Mouse (Mus musculus): Measurements from ENCODE around the gene Fkbp4. TPM values are rescaled to one million over a fixed set of nuclear protein-coding genes. Genes with fewer than 3 reads are reported as not detected.
"Not testable (repeated sequence)": the region's sequence is repeated elsewhere in the genome, so short reads cannot be mapped to it uniquely, and the experiment has no call there.

The Fkbp4 gene
- total RNA-seq, 2 experiments from 2014 or later: 34.6 to 95.7 TPM

GRCm38 (mm10) chr6:128399421-128400185 lies 38.9 kb downstream of the Fkbp4 start:
- no peak for ATAC-seq (ENCODE audit: poor library complexity, severe bottlenecking)

DNA sequence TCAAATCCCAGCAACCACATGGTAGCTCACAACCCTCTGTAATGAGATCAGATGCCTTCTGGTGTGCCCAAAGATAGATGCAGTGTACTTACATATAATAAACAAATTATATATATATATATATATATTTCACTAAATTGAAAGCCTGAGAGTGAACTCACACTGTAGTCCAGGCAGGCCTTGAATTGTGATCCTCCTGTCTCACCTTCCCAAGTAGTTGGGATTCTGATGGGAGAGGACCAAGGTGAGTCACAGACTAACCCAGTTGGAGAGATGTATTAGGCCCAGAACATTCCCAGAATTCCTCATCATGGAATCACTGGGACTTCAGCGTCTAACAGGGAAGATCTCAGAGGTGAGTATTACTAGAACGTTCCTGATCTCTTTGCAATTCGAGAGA lies 39.5 kb downstream of the Fkbp4 start, which contains the start of gene Nrip2:
Gene Nrip2 (plus strand): TSS at position 301 of the 400 bp plus-strand sequence.
- ATAC-seq (ENCODE audit: poor library complexity, severe bottlenecking): no peak

DNA sequence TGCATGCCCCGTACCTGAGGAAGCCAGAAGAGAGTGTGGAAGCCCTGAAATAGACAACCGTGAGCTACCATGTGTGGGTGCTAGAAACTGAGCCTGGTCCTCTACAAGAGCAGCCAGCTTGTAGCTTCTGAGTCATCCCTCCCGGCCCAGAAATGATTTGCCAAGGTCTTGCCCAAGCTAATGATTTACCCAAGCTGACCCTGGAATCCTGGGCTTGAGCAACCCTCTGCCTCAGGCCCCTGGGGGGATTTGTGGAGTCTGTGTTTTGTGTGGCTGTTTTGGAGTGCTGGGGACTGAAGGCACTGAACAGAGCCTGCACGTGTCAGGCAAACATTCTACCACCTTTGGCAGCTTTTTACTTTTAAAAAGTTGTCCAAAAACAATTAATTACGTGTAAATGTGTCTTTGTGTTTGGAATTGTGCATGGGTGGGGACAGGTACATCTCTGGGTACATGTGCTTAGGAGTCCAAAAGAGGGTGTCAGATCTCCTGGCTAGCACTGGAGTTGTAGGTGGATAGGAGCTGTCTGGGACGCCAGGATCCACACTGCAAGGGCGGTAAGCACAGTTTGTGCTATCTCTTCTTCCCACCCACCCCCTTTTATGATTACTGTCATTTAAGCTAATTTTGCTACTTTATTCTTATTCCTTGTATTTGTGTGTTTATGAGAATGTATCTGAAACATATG lies 40.8 kb downstream of the Fkbp4 start:
- no peak for ATAC-seq (ENCODE audit: poor library complexity, severe bottlenecking)

GRCm38 (mm10) chr6:128390683-128391082 lies 47.8 kb downstream of the Fkbp4 start:
- ATAC-seq (ENCODE audit: poor library complexity, severe bottlenecking): no peak

DNA sequence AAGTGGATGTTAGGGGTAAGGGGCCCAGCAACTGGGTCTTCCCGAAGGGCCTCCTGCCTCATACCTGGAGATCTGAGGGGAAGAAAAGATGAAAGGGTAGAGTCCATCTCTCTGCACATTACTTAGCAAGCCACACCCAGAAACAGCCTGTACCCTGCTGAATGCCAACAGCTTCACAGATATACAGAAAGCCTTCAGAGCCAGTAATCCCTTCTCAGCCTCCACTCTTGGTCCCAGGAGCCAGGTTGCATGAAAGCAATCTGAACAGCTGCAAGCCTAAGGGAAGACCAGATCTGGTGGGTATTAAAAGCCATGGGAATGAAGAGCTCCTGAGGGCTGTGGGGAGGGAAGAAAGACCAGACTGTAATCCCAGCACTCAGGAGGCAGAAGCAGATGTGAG lies 49.3 kb downstream of the Fkbp4 start:
- no peak for ATAC-seq (ENCODE audit: poor library complexity, severe bottlenecking)

DNA sequence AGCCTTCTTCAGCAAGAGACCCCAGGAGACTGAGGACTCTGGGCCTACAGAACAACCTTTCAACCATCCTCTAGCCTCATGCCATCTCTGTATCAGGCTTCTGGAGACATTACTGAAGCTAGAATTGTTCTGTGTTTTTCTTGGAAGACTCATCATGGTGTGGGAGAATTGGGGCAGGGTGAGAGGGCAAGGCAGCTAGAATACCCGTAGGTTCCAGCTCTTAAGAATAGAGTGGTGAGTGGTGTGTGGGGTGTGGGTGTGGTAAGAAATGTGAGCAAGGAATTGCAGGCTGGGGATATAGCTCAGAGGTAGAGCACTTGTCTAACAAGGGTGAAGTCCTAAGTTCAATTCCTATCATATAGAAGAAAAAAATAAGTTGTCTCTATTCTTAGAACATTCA lies 53.5 kb downstream of the Fkbp4 start:
- ATAC-seq (ENCODE audit: poor library complexity, severe bottlenecking): no peak

DNA sequence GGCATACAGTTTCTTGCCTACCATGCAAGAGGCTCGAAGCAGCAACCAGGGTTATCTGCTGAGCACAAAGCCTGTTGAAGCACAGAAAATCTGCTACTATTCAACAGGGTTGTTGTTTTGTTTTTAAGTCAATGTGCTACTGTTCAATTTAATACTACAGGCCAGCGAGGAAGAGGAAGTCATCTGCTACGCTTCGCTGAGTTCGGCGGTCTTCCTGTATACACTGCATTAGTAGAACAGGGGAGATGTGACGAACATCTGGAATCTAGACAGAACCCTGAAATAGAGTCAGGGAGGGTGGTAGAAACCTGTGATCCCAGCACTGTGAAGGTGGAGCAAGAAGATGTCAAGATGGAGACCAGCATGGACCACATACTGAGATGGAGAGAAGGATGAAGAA lies 54.7 kb downstream of the Fkbp4 start:
- ATAC-seq (ENCODE audit: poor library complexity, severe bottlenecking): no peak

DNA sequence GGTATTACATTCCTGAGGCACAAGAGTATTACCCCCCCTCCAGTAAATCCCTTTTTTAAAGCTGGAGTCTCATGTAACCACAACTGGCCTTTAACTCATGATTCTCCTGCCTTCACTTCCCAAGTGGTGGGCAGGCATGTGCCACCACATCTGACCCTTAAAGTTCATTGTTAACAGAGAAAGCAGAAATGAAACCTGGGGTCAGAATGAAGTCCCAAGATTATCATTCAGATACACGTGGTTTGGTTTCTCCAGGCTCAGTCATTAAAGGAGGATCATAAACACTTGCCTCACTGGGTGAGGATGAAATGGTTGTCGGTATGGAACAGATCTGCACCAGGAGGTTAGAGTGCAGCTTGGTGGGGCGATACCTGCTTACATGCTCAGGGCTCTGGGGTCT lies 57.2 kb downstream of the Fkbp4 start:
- ATAC-seq (ENCODE audit: poor library complexity, severe bottlenecking): peak; percentile 73

- not testable (repeated sequence) for ATAC-seq (ENCODE audit: poor library complexity, severe bottlenecking)
Measured at GRCm38 (mm10) chr6:128380594-128381167, 57.8 kb downstream of the Fkbp4 start.

Other genes starting within 250 kb of the Fkbp4 start
- gene Tead4, start 137.9 kb downstream of the Fkbp4 start, total RNA-seq (2015): 0.05 TPM in 1 of 2 replicates, not detected in the other
- 0.07 and 0.20 TPM in 2 replicates for gene Tead4, start 137.9 kb downstream of the Fkbp4 start, total RNA-seq (2017)
- gene Tulp3, start 82.8 kb downstream of the Fkbp4 start, total RNA-seq (2015): 2.6 and 3.3 TPM in 2 replicates
- 1.4 and 2.4 TPM in 2 replicates for gene Tulp3, start 82.8 kb downstream of the Fkbp4 start, total RNA-seq (2017)
- 45.7 and 53.9 TPM in 2 replicates for gene Rhno1, start 75.8 kb downstream of the Fkbp4 start, total RNA-seq (2015)
- 35.4 and 41.1 TPM in 2 replicates for gene Rhno1, start 75.8 kb downstream of the Fkbp4 start, total RNA-seq (2017)
- gene Foxm1, start 75.7 kb downstream of the Fkbp4 start, total RNA-seq (2015): 69.8 and 76.1 TPM in 2 replicates
- 26.2 and 41.8 TPM in 2 replicates for gene Foxm1, start 75.7 kb downstream of the Fkbp4 start, total RNA-seq (2017)
- 0.09 and 0.18 TPM in 2 replicates for gene Tex52, start 63.2 kb downstream of the Fkbp4 start, total RNA-seq (2015)
- gene Tex52, start 63.2 kb downstream of the Fkbp4 start, total RNA-seq (2017): not detected in 2 replicates
- not detected in 2 replicates for gene Gm44596, start 63.2 kb downstream of the Fkbp4 start, total RNA-seq (2015)
- not detected in 2 replicates for gene Gm44596, start 63.2 kb downstream of the Fkbp4 start, total RNA-seq (2017)
- gene Nrip2, start 39.4 kb downstream of the Fkbp4 start, total RNA-seq (2015): not detected in 2 replicates
- gene Nrip2, start 39.4 kb downstream of the Fkbp4 start, total RNA-seq (2017): 0.15 TPM in 1 of 2 replicates, not detected in the other
- 6.4 and 6.8 TPM in 2 replicates for gene Itfg2, start 13.7 kb downstream of the Fkbp4 start, total RNA-seq (2015)
- 6.2 and 14.1 TPM in 2 replicates for gene Itfg2, start 13.7 kb downstream of the Fkbp4 start, total RNA-seq (2017)
- gene Pzp, start 88.0 kb upstream of the Fkbp4 start, total RNA-seq (2015): not detected in 2 replicates
- gene Pzp, start 88.0 kb upstream of the Fkbp4 start, total RNA-seq (2017): not detected in 2 replicates
- not detected in 2 replicates for gene A2ml1, start 142.9 kb upstream of the Fkbp4 start, total RNA-seq (2015)
- not detected in 2 replicates for gene A2ml1, start 142.9 kb upstream of the Fkbp4 start, total RNA-seq (2017)
- gene Klrb1a, start 184.9 kb upstream of the Fkbp4 start, total RNA-seq (2015): 1.8 and 2.8 TPM in 2 replicates
- 0.81 and 2.6 TPM in 2 replicates for gene Klrb1a, start 184.9 kb upstream of the Fkbp4 start, total RNA-seq (2017)
- not detected in 2 replicates for gene Clec2h, start 223.7 kb upstream of the Fkbp4 start, total RNA-seq (2015)
- gene Clec2h, start 223.7 kb upstream of the Fkbp4 start, total RNA-seq (2017): not detected in 2 replicates